Mouse (Mus musculus) kidney, postnatal 25 days (tissue): ENCODE measurements around the gene Pitpnm3.
A peak's percentile ranks its signal among the peaks of the same experiment; 100 is the strongest.

Source experiments
- DNase-seq, 2 experiments: peaks; one replicate each; pipeline ENCODE4 v3.0.0; 2021; ENCODE audit warnings: mixed read lengths in 2 of 2

Gene Pitpnm3

DNA sequence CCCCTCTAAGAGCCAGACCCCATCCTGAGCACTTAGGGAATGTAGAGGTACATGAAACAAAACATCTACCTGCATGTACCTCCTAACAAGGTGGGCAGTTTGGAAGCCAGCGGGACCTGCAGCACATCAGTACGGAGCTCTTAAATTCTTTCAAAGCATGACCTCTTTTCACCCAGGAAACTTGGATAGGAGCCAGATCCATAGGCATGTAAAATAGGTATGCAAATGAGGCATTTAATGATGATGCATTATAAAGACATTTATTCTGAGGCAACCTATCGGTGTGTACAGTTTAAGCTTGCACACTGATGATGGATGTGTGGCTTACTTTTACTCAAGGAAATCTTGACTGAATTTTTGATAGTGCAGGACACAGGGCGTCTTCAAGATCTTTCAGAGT is 120.9 kb downstream of the Pitpnm3 start:
- DNase-seq: no peak

DNA sequence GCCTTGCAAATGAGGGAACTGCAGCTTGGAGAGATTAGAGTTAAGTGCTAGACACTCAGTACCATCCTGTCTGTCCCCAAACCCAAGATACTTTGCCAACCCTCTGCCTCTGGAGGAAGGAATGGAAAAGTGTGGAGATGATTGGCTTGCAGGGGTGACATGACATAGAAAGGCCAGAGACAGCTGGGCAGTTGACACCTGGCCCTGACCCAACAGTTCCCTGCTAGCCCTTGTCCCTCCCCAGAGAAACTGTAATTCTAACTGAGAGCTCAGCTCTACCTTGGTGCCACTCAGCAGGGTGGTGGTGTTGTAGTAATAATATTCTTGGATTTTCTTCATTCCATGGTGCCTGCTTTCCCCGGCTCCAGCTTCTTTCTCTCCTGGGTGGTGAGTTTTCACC is 123.6 kb downstream of the Pitpnm3 start:
- no peak for DNase-seq

- DNase-seq: no peak
These were observed 124.4 kb downstream of the Pitpnm3 start for GRCm38 (mm10) chr11:72010940-72011722.

- DNase-seq: no peak
These were observed 125.2 kb downstream of the Pitpnm3 start for GRCm38 (mm10) chr11:72010367-72010766.

DNA sequence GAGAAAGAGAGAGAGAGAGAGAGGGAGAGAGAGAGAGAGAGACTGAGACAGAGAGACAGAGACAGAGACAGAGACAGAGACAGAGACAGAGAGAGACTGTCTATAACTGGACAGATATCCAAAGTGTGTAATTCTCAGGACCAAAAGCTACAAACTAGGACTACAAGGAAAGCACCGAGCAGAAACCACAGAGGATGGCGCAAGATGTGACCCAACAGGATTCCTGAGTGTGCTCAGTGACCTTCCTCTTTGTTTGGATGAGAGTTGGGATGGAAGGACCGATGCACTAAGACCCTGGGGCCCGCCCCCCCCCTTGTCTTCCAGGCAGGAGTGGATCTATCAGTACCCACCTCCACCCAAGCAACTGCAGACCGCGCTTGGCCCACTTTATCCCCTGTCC is 130.0 kb downstream of the Pitpnm3 start:
- DNase-seq: no peak

DNA sequence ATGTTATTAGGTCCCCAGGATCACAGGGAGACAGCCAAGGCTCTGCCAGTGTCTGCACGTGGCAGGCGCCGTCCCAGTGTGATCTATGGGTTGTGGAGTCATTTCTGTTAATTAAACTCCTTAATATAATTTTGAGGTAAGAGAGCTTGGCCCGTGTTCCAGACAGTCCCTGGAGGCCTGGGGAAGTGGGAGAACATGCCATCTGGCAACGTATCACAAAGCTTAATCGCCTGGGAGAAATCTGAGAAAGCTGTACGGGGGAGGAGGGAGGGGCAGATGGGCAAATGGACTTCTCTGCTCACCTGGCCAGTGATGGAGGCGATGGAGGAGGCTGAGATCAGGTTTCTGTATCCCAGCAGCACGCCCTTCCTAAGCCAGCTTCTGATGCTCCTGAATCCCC is 132.4 kb downstream of the Pitpnm3 start:
- DNase-seq: no peak

DNA sequence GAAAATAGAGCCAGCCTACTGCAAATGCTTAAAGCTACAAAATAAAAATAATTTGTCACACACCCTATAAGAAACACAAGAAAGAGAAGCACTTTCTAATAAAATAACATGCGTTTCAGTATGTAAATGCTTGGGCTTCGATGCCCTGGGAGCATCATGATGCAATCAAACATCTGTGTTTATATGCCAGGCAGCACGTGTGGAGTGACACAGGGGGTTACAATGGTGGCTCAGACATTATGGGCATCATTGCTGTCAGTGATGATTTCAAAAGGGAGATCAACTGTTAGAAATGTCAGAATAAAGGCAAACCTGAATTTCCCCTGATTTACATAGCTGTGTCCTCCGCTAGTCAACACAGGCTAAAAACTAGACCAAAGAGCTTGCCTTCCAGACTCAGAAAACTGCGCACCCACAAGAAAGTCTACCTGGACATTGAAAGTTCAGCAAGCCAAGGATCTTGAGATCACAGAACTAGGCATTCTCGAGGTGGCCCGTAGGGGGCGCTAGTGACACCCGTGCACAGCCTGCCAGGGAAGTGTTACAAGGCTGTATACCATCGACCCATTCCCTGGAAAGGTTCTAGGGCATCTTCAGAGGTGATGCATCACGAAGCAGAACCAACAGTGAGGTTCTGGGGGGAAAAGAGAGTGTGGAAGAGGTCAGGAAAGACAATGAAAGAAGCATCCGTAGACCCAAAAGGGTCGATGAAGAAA is 133.3 kb downstream of the Pitpnm3 start:
- peak in 1 of 2 experiments; percentile 31 for DNase-seq

DNA sequence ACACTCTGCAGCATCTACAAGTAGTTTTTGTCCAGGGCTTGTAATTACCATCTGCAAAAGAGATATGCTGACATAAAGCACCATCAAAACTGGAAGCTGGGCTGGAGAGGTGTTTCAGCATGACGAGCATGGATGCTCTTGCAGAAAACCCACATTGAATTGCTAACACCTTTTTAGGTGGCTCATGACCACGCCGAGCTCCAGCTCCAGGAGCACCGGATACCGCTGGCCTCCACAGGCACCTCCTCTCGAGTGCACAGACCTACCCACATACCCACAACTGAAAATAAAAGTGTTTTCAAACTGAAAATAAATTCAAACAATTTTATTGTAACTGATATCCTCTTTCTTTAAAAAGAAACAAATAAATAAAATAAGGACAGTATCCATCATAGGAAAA is 135.4 kb downstream of the Pitpnm3 start:
- no peak for DNase-seq
